ENCODE assay signal across 8 mouse cellular contexts in genomic region chr17:13550896-13551267, GRCm38 (mm10).
DNase-seq lines count a peak whose midpoint lies in the region; ATAC-seq and TF ChIP-seq lines count a peak whose summit lies in the region.
"Not testable (repeated sequence)": the region's sequence is repeated elsewhere in the genome, so short reads cannot be mapped to it uniquely, and the experiment has no call there.

No protein-coding gene starts in this region.

- not testable (repeated sequence) for H3K4me2 ChIP-seq in embryonic facial prominence, embryonic 12.5 days (replicated peaks); hindbrain, embryonic 12.5 days (replicated peaks); kidney, postnatal 0 days (ENCODE audit: low read length); liver, embryonic 14.5 days (ENCODE audit: low read depth); stomach, embryonic 16.5 days (ENCODE audit: low read depth, low read length)

- H3K4me3 ChIP-seq in embryonic facial prominence, embryonic 12.5 days; hindbrain, embryonic 12.5 days; kidney, postnatal 0 days (replicated peaks; ENCODE audit: low read depth, low read length); liver, embryonic 14.5 days (ENCODE audit: insufficient read depth in 1 of 2, low read depth in 2 of 2, low read length in 2 of 2); stomach, embryonic 16.5 days (replicated peaks; ENCODE audit: low read length): not testable (repeated sequence)

- not testable (repeated sequence) for TF ChIP-seq CTCF in kidney, postnatal 0 days (IDR thresholded peaks at IDR 0.05; ENCODE audit: low read depth); liver, embryonic 14.5 days (IDR thresholded peaks at IDR 0.05; ENCODE audit: low read depth)

- not testable (repeated sequence) for DNase-seq in kidney, postnatal 0 days (ENCODE audit: low spot score); liver, embryonic 14.5 days (ENCODE audit: low read depth in 3 of 3, low spot score in 3 of 3)

- not testable (repeated sequence) for H3K4me1 ChIP-seq in embryonic facial prominence, embryonic 12.5 days; hindbrain, embryonic 12.5 days; kidney, postnatal 0 days (replicated peaks; ENCODE audit: insufficient read depth, low read length); liver, embryonic 14.5 days (replicated peaks; ENCODE audit: control insufficient read depth in 2 of 2, insufficient read depth in 2 of 2, low read length in 1 of 2); stomach, embryonic 16.5 days (ENCODE audit: control insufficient read depth, insufficient read depth, low read length)

- not testable (repeated sequence) for TF ChIP-seq EP300 in liver, embryonic 14.5 days (IDR thresholded peaks at IDR 0.05; ENCODE audit: low read depth)

- H3K36me3 ChIP-seq in embryonic facial prominence, embryonic 12.5 days; hindbrain, embryonic 12.5 days; kidney, postnatal 0 days (ENCODE audit: insufficient read depth, low read length); liver, embryonic 14.5 days (replicated peaks; ENCODE audit: control insufficient read depth, insufficient read depth, low read depth); stomach, embryonic 16.5 days (ENCODE audit: control insufficient read depth, insufficient read depth, low read length): not testable (repeated sequence)

- H3K27ac ChIP-seq in embryonic facial prominence, embryonic 12.5 days; hindbrain, embryonic 12.5 days; kidney, postnatal 0 days; liver, embryonic 14.5 days; stomach, embryonic 16.5 days (ENCODE audit: low read length): not testable (repeated sequence)

- H3K9ac ChIP-seq in embryonic facial prominence, embryonic 12.5 days; hindbrain, embryonic 12.5 days; kidney, postnatal 0 days (ENCODE audit: low read depth, low read length); liver, embryonic 14.5 days (replicated peaks); stomach, embryonic 16.5 days (ENCODE audit: low read length): not testable (repeated sequence)

- peaks cover 45% of the 10 kb centered on the region for H3K9me3 ChIP-seq in embryonic facial prominence, embryonic 12.5 days
- H3K9me3 ChIP-seq in hindbrain, embryonic 12.5 days (replicated peaks), result peaks cover 41% of the 10 kb centered on the region
- peaks cover 28% of the 10 kb centered on the region for H3K9me3 ChIP-seq in kidney, postnatal 0 days (replicated peaks; ENCODE audit: low read length)
- peaks cover 33% of the 10 kb centered on the region for H3K9me3 ChIP-seq in liver, embryonic 14.5 days (ENCODE audit: control insufficient read depth, low read length)
- peaks cover 26% of the 10 kb centered on the region for H3K9me3 ChIP-seq in stomach, embryonic 16.5 days (replicated peaks; ENCODE audit: control insufficient read depth, low read length)

- ATAC-seq in embryonic facial prominence, embryonic 12.5 days (ENCODE audit: insufficient number of reproducible peaks, insufficient read depth, low FRiP score, low TSS enrichment), result peak; percentile 70
- peak; percentile 8 for ATAC-seq in granulocyte monocyte progenitor cell, adult 5-6 weeks (replicated peaks; ENCODE audit: poor library complexity, severe bottlenecking)
- peak; percentile 63 for ATAC-seq in hindbrain, embryonic 12.5 days (ENCODE audit: low FRiP score)
- ATAC-seq in kidney, postnatal 0 days (replicated peaks; ENCODE audit: low FRiP score, low read depth), result peak; percentile 37; the same call in 1 of the 2 replicates
- peak; percentile 27; the same call in 1 of the 2 replicates for ATAC-seq in liver, embryonic 14.5 days (ENCODE audit: insufficient read depth)
- 0 out of 2 replicates have a peak, but pooled peaks have one; percentile 29 for ATAC-seq in megakaryocyte-erythroid progenitor cell, adult 5-6 weeks (replicated peaks; ENCODE audit: low FRiP score, low TSS enrichment, poor library complexity, severe bottlenecking)
- ATAC-seq in monocyte, adult 5-6 weeks (replicated peaks; ENCODE audit: insufficient number of reproducible peaks, low FRiP score, low TSS enrichment, poor library complexity, severe bottlenecking), result peak; percentile 33
- peak; percentile 37 for ATAC-seq in stomach, embryonic 16.5 days (ENCODE audit: insufficient read depth, low FRiP score)

- H3K27me3 ChIP-seq in embryonic facial prominence, embryonic 12.5 days; hindbrain, embryonic 12.5 days; kidney, postnatal 0 days (ENCODE audit: insufficient read depth, low read length); liver, embryonic 14.5 days (ENCODE audit: control insufficient read depth, insufficient read depth, low read length); stomach, embryonic 16.5 days (ENCODE audit: control insufficient read depth, insufficient read depth, low read length): not testable (repeated sequence)

Comparison
In these comparisons a context has a peak if more than half of its experiments do, and no peak if none do; other contexts are left out.
1. ATAC-seq: peak in every context shown above with its lines; median percentile 70 in embryonic facial prominence, embryonic 12.5 days; 63 in hindbrain, embryonic 12.5 days; 37 in kidney, postnatal 0 days; 37 in stomach, embryonic 16.5 days; 33 in monocyte, adult 5-6 weeks; 29 in megakaryocyte-erythroid progenitor cell, adult 5-6 weeks; 27 in liver, embryonic 14.5 days; 8 in granulocyte monocyte progenitor cell, adult 5-6 weeks.